Mouse (Mus musculus): ENCODE measurements around the gene Kirrel2.

- TF ChIP-seq POLR2A (IDR thresholded peaks at IDR 0.05; ENCODE audit: low read depth, low read length) (no peak), CTCF (IDR thresholded peaks at IDR 0.05; ENCODE audit: extremely low read depth, insufficient read length, insufficient replicate concordance, low read depth, low read length) (no peak)
Observed at GRCm38 (mm10) chr7:30456911-30457628, 420 bp downstream of the Kirrel2 start.
